Mouse (Mus musculus) limb, embryonic 11.5 days (tissue): ENCODE measurements around the gene Hspg2. TPM values are rescaled to one million over a fixed set of nuclear protein-coding genes. Genes with fewer than 3 reads are reported as not detected.
A peak's percentile ranks its signal among the peaks of the same experiment; 100 is the strongest.

Experiments used
- ATAC-seq: fragments of 200-750 bp; cut with Nextera tagmentation; 2 replicates; pipeline ENCODE4 v1.8.0; 2017; ENCODE audit warnings: low read depth; ENCODE audit not compliant: insufficient number of reproducible peaks, low FRiP score, low TSS enrichment
- DNase-seq: peaks from one replicate; pipeline ENCODE4 v3.0.0-alpha.2; 2015; ENCODE audit warnings: low spot score
- H3K27ac ChIP-seq: fragments of 300-500 bp; sonication (generic); replicated peaks from 2 replicates; pipeline ENCODE4 v1.5.1; 2014; ENCODE audit warnings: low read depth, mild to moderate bottlenecking, low read length
- H3K27me3 ChIP-seq: fragments of 300-500 bp; sonication (generic); 2 replicates; pipeline ENCODE4 v1.6.1; 2014; ENCODE audit warnings: mild to moderate bottlenecking, low read length, mixed read lengths; ENCODE audit not compliant: control insufficient read depth, insufficient read depth
- H3K36me3 ChIP-seq: fragments of 300-500 bp; sonication (generic); 2 replicates; pipeline ENCODE4 v1.6.1; 2014; ENCODE audit warnings: mild to moderate bottlenecking, low read length, moderate library complexity, mixed read lengths; ENCODE audit not compliant: control insufficient read depth, insufficient read depth
- H3K4me1 ChIP-seq: fragments of 300-500 bp; sonication (generic); 2 replicates; pipeline ENCODE4 v1.6.1; 2014; ENCODE audit warnings: low read length, mixed read lengths; ENCODE audit not compliant: control insufficient read depth, insufficient read depth
- H3K4me2 ChIP-seq: fragments of 300-500 bp; sonication (generic); 2 replicates; pipeline ENCODE4 v1.6.1; 2014; ENCODE audit warnings: low read depth, mild to moderate bottlenecking, moderate library complexity; ENCODE audit not compliant: severe bottlenecking
- H3K4me3 ChIP-seq: fragments of 300-500 bp; sonication (generic); 2 replicates; pipeline ENCODE4 v1.5.1; 2014; ENCODE audit warnings: low read depth, low read length
- H3K9ac ChIP-seq: fragments of 300-500 bp; sonication (generic); 2 replicates; pipeline ENCODE4 v1.6.1; 2014; ENCODE audit warnings: mild to moderate bottlenecking, low read length
- H3K9me3 ChIP-seq: fragments of 300-500 bp; sonication (generic); 2 replicates; pipeline ENCODE4 v1.6.1; 2016; ENCODE audit warnings: low read length; ENCODE audit not compliant: control insufficient read depth
- WGBS: fragments of 180-500 bp; shearing (Covaris S2); extraction: QIAGEN DNeasy Blood & Tissue Kit; methylation state at CpG from one replicate; pipeline ENCODE4 v1.1.7; 2014; 5-methylcytosine and 5-hydroxymethylcytosine counted together
- polyA plus RNA-seq: library from polyadenylated mRNA; unstranded; fragments of >200 nt; fragmentation: Nextera tagmentation; extraction: Ambion mirVana; gene quantifications from 2 replicates; pipeline ENCODE4 v1.2.1, GENCODE M21; 2014

Gene Hspg2
- polyA plus RNA-seq, 1 experiment from 2014 or later: 20.6 TPM

GRCm38 (mm10) chr4:137487286-137488000 is 18.9 kb downstream of the Hspg2 start:
- no peaks in the 10 kb centered on the region for H3K9me3 ChIP-seq
- H3K4me3 ChIP-seq: no peak overlapping the region
- H3K27me3 ChIP-seq: no peaks in the 10 kb centered on the region
- no peak overlapping the region for H3K4me2 ChIP-seq
- H3K9ac ChIP-seq: no peak overlapping the region
- WGBS: 48% methylated on average over 10 of the region's 10 CpGs
- DNase-seq (no peak), ATAC-seq (no peak)
- H3K36me3 ChIP-seq: no peaks in the 10 kb centered on the region
- no peak overlapping the region for H3K27ac ChIP-seq
- H3K4me1 ChIP-seq: peaks cover 54% of the 10 kb centered on the region

GRCm38 (mm10) chr4:137488038-137488437 is 19.5 kb downstream of the Hspg2 start:
- WGBS: 38% methylated on average over 11 of the region's 11 CpGs

GRCm38 (mm10) chr4:137488571-137489303 is 20.2 kb downstream of the Hspg2 start:
- Histone ChIP-seq H3K4me3 (no peak overlapping the region), H3K27ac (peak overlapping the region; percentile 70), H3K9ac (peak overlapping the region; percentile 22; the same call in 1 of the 2 replicates), H3K36me3 (no peaks in the 10 kb centered on the region), H3K27me3 (no peaks in the 10 kb centered on the region), H3K9me3 (no peaks in the 10 kb centered on the region), H3K4me1 (peaks cover 56% of the 10 kb centered on the region), H3K4me2 (peak overlapping the region; percentile 12; the same call in 1 of the 2 replicates)
- ATAC-seq: no peak
- DNase-seq: peak; percentile 67
- WGBS: 19% methylated on average over 12 of the region's 12 CpGs

More at GRCm38 (mm10) chr4:137488038-137488437, 19.5 kb downstream of the Hspg2 start:
- H3K9ac ChIP-seq: no peak overlapping the region; the same call in 1 of the 2 replicates
- 0 out of 2 replicates have a peak overlapping the region, but pooled peaks have one; percentile 12 for H3K4me2 ChIP-seq
- ATAC-seq (no peak), DNase-seq (no peak)
- H3K4me1 ChIP-seq: peaks cover 55% of the 10 kb centered on the region
- H3K4me3 ChIP-seq: no peak overlapping the region
- no peaks in the 10 kb centered on the region for H3K36me3 ChIP-seq
- no peaks in the 10 kb centered on the region for H3K27me3 ChIP-seq
- H3K27ac ChIP-seq: no peak overlapping the region
- H3K9me3 ChIP-seq: no peaks in the 10 kb centered on the region

- H3K27ac ChIP-seq: 0 out of 2 replicates have a peak overlapping the region, but pooled peaks have one; percentile 42
- ATAC-seq: no peak
- WGBS: 53% methylated on average over 8 of the region's 8 CpGs
- no peaks in the 10 kb centered on the region for H3K9me3 ChIP-seq
- H3K36me3 ChIP-seq: no peaks in the 10 kb centered on the region
- H3K27me3 ChIP-seq: no peaks in the 10 kb centered on the region
- H3K4me3 ChIP-seq: no peak overlapping the region
- peaks cover 54% of the 10 kb centered on the region for H3K4me1 ChIP-seq
- no peak overlapping the region for H3K9ac ChIP-seq
- no peak overlapping the region for H3K4me2 ChIP-seq
- no peak for DNase-seq
These were observed 21.4 kb downstream of the Hspg2 start for GRCm38 (mm10) chr4:137489996-137490395.

GRCm38 (mm10) chr4:137492563-137492962 is 24.0 kb downstream of the Hspg2 start:
- Histone ChIP-seq H3K4me3 (no peak overlapping the region), H3K4me1 (peaks cover 43% of the 10 kb centered on the region), H3K27me3 (no peaks in the 10 kb centered on the region), H3K36me3 (no peaks in the 10 kb centered on the region), H3K27ac (no peak overlapping the region), H3K9me3 (no peaks in the 10 kb centered on the region), H3K9ac (no peak overlapping the region), H3K4me2 (no peak overlapping the region)
- no peak for ATAC-seq
- DNase-seq: no peak
- WGBS: 83% methylated on average over 11 of the region's 11 CpGs

GRCm38 (mm10) chr4:137493187-137493586 is 24.6 kb downstream of the Hspg2 start:
- Histone ChIP-seq H3K9ac (no peak overlapping the region), H3K27ac (no peak overlapping the region), H3K4me3 (no peak overlapping the region), H3K27me3 (no peaks in the 10 kb centered on the region), H3K36me3 (no peaks in the 10 kb centered on the region), H3K4me2 (no peak overlapping the region), H3K4me1 (peaks cover 43% of the 10 kb centered on the region), H3K9me3 (no peaks in the 10 kb centered on the region)
- DNase-seq (no peak), ATAC-seq (no peak)
- WGBS: 91% methylated on average over 4 of the region's 4 CpGs

- Histone ChIP-seq H3K36me3 (no peaks in the 10 kb centered on the region; the same call in 1 of the 2 replicates), H3K4me2 (peak overlapping the region; percentile 36), H3K4me1 (peaks cover 41% of the 10 kb centered on the region), H3K9me3 (no peaks in the 10 kb centered on the region), H3K27ac (peak overlapping the region; percentile 93), H3K9ac (peak overlapping the region; percentile 41; the same call in 1 of the 2 replicates), H3K27me3 (no peaks in the 10 kb centered on the region), H3K4me3 (no peak overlapping the region; the same call in 1 of the 2 replicates)
- 5% methylated on average over 19 of the region's 19 CpGs for WGBS
- DNase-seq (peak; percentile 74), ATAC-seq (peak; percentile 67)
These were observed 26.4 kb downstream of the Hspg2 start for GRCm38 (mm10) chr4:137494751-137495500.
